Mouse (Mus musculus): ENCODE measurements around the gene Exph5.

Gene Exph5

DNA sequence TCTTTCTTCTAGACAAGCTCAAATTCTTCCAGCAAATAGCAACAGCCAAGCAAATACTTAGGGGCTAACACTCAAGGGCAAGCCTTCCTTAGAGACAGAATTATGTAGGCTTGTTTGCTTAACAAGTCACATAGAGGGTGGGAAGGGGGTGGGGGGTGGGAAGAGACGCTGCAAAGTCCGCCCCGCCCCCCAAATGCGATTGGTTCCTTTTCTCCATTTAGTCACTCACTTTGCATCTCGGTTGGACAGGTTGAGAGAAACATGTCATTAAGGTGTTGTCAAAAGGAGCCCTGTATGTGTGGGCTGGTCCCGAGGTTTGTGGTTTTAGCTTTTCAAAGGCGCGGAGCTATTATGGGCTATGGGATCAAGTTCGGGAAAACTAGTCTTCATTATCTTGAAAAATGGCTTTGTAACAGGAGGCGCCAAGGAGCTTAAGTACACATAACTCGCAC lies at the start of gene Exph5:
Exph5 (plus strand) TSS at position 402 of the 452 bp plus-strand sequence.
- DNase-seq: peak; percentile 73 to 77

DNA sequence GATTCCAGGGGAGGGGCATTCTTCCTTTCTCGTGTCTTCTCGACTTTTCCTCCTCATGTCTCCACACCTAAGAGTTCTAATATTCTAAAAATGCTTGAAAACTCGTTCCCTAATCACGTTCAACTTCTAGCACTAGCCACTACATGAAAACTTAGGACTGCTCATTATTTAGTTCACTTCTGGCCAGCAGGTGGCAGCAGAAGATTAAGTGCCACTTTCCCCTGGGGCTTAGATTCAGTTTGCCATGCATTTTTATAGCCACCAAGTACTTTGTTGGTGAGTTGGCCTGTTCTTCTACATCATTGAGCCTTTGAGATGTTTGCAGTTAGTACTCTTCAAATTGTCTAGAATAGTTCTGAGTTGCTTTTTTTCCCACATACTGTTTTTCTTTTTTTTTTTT lies 47.1 kb upstream of the Exph5 start:
- DNase-seq: peak; percentile 78 to 85

DNA sequence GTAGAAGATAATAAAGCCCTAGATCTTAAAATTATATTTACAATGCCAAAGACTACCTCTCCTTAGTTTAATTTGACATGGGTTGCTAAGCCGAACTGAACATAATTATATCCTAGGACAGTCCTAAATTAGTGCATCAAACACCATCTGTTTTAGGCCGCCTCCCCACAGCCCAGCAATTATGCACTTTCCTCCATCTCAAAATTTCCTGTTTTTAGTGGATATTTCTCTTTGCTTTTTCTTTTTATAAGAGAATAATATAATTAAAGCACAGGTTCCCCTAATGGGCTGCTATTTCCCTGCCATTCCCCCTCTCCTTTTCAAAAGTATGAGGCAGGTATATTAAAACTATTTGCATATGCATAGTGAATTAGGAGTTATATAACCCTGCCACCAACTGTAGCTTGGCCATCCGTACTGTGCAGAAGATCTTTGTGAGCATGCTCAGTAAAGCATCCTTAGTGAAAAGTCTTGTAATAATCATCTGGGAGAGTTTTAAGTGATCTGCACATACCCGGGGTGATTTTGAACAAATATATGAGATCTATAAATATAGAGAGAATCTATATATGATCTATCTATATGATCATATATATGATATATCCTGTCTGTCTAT lies 44.7 kb upstream of the Exph5 start:
- DNase-seq: peak in 1 of 2 experiments; percentile 6

DNA sequence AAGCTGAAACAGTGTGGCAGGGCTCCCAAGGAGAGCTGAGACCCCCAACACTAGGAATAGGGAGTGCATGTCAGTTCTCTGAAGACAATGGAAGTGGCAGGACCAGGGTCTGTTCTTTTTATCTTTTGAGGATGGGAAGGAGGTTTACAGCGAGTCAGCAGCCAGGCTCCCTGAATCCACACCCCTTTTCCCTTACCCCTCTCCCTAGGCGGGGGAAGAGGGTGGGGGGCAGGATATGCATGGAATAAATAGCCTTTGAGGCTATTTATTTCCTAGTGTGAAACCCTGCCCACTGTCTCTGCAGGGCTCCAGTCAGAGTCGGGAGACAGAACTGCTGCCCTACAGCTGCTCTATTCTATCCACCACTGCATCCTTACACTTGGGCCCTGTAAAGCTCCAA lies 43.7 kb upstream of the Exph5 start:
- DNase-seq: no peak

DNA sequence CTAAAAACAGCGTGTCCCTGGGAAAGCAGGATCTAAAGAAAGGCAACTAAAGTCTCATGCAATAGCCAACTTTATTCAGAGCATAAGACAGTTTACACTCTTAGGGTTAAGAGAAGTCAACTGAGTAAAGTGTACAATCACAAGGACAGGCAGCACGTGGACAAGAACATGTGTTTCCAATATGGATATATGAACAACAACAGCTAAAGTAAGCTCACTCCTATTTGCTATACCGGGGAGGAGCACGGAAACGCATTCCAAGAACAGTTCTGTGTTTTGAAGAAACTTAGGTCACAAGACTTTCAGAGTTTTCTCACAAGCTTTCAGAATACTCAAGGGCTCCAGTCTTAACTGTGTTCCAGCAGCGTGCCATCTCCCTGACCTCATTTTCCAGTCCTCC lies 43.3 kb upstream of the Exph5 start:
- DNase-seq: no peak

DNA sequence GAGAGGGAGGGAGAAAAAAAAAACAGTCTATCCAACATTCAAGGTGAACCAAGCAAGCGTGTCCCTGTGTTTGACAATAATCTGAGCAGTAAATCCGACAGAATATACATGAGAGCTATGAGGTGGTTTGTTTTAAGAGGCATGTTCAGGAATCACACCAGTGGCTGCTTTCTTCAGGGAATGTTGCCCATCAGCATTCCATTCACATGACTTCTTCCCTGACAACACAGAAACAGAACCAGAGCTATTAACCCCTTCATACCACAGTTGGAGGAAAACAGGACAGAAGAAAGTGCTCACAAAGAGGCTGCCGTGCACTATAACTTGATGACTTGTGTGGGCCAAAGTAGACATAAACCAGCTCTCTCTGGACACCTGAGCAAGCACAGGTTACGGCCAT lies 37.1 kb upstream of the Exph5 start:
- no peak for DNase-seq

DNA sequence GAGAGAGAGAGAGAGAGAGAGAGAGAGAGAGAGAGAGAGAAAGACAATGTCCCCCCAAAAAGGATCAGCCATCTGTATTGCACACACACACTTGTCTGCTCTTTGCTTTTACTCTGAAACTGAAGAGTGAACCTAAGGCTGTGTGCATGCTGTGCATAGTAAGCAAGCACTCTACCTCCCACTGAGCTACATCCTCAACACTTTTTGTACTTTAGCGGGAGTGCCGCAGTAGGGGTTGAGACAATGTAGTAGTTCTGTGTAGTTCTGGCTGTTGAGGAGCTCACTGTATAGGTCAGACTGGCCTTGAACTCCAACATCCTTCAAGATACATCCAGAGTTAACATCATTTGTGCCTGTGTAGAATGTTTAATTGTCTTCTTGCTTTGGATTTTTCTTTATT lies 35.9 kb upstream of the Exph5 start:
- DNase-seq: no peak

DNA sequence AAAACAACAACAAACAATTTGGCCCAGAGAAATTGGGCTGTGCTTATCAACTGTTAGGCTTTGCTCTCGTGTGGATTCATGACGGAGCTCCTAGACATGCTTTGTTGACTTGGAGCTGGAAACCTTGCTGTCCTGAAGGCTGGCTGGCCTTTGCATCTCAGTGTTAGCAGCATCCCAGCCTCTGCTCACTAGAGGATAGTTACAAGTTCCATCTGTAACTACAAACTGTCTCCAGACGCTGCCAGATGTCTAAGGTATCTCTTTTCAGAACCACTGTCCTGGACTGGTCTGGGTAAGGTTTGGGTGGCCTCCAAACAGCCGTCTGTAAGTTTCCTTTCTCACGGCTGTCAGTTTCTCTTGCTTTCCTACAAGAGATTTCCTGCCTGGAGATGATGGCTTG lies 33.4 kb upstream of the Exph5 start:
- no peak for DNase-seq

DNA sequence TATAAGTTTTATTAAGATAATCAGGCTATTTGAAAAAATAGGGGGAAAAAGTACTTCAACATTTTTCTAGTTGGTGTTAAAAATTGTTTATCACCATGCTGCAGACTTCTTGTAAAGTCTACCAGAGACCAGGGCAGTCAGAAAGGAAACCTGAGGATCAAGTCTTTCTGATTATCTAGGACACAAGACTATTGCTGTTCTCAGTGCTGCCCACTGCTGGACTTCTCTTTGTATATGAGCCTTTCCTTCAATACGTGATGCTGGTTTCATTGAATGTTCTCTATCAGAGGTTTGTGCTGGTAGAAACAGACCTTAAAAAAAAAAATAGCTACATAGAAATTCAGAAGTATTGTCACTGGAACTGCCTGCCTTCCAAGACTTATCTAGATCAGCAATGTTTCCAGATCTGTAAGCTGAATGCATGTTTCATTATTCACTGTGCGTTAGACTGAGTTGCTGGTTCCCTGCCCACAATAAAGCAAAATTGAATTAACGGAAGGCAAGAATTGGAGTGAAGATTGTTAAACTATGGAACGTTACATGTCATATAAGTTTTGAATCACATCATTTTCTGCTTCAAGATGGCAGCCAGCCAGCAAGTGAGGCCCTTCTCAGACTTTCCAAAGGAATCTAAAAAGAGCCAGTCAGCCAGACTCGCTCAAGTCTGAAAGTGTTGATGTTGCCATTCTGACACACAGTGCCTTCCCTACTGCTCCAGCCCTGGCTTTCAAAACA lies 32.6 kb upstream of the Exph5 start:
- peak; percentile 41 to 57 for DNase-seq

DNA sequence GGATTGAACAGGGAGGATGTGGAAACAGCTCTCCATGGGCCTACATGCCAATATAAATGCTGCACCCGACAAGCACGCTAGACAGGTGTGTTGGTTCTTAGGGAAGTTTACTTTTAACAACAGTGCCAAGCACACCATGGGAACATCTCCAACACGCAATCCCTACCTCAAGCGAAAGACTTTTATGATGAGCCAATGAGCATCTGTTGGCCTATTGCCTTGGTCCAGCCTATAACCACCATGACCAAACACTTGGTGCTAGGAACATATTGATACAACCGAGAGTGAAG lies 32.1 kb upstream of the Exph5 start:
- DNase-seq: no peak

DNA sequence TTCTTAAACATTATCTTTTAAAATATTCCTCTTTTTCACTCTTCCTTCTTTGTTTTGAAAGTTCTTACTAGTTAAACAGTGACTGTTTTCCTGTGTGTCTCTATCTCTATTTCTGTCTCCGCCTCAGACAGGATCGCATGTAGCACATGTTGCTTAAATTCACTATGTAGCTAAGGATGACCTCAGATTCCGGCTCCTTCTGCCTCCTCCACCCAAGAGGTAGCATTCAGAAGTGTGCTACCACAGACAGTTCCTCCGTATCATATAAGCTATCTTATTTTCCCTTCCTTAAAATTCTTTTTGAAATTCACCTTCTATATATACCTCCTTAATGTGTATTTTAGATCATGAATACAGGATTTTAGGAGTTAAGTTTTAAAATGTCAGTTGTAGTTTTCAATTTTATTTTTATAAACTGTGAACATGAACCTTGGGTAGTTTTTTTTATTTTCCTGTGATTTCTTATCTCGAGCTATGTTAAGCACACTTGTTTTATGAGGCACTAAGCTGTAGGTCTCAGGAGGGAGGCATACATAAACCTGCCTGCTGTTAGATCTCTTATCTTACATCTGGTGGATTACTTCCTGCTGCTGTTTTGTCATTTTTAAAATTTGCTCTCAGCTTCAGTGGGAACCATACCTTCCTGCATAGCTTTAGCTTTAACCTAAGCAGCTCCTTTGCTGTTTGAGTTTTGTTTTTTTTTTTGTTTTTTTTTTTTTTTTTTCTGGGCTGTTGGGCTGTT lies 30.0 kb upstream of the Exph5 start:
- no peak for DNase-seq

DNA sequence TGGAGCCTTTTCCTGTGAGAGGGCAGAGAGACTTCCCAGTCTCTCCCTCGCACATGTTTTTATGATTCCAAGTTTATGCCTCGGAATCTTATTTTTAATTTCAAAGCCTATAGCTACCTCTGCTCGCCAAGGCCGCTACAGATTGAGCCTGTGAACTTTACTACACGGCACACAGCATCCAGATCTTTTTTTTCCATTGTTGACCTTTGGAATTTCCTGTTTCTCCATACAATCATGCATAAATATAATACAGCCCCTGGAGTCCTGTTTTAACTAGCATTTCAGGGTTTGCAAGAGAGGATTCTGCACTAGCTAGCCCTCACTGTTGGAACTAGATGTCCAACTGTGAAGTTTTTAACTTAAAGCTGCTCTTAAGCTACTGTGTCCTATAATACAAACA lies 29.3 kb upstream of the Exph5 start:
- DNase-seq: no peak

DNA sequence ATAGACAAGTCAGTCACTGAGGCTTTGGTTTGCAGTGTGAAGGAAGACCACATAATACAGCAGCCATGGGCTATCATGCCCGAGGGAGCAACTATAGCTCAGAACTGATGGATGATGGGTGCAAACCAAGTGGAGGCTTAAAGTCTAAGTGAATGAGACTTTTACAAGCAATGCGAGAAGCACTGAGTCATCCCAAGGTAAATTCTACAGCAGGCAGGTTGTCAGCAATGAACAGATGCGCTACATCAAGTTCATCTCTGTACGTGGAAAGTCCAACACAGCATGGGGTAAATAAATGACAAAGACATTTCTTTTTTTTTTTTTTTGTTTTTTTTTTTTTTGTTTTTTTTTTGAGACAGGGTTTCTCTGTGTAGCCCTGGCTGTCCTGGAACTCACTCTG lies 28.8 kb upstream of the Exph5 start:
- DNase-seq: no peak

DNA sequence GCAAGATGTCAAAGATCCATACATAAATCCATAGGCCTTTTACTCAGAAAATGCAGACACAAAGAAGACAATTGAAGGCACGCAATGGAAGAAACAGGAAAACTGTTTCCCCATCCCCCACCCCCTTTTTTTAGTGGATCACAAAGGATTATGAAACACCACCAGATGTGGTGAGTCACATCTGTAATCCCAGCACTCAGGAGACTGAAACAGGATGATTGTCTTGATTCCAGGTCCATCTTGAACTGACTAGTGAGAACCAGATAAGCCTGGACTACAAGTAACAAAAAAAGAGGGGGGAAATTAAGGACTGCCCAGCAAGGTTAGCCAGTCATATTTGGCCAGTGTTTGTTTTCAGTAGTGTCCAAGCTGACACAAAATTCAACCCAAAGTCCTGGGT lies 25.1 kb upstream of the Exph5 start:
- no peak for DNase-seq

DNA sequence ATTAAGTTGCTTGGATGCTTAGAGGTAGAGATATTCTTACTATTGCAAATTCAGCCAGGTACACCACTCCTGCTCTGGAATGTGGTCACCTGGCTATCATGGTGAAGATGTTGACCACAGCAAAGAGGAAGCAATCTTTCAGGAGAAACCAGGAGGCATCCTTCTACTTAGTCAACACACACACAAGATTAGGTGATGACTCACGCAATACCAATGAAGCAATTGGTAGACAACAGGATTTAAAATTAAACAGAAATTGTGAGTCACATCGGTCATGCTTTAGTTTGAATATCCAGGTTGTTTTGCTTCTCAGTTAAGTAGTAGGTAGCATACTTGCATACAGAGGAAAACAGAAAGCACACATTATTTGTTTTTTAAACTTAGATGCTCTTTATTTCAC lies 22.5 kb upstream of the Exph5 start:
- no peak for DNase-seq

DNA sequence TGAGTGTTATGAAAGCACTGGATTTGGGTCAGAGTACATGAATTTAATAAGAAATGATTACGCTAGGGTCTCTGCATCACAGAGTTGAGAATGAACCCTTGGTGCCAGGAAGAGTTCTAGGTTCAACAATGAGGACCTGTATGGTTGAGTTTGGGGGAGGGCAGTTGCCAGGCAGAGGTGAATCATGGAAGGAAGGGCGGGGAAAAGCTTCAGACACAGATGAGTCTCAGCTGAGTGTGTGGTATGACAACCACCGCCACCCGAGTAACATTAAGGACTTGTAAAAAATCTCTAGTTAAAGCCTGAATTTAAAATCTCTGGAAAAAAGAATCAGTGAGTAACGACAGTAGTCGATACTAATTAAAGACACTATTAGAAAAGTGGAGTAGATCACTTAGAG lies 14.7 kb upstream of the Exph5 start:
- no peak for DNase-seq

DNA sequence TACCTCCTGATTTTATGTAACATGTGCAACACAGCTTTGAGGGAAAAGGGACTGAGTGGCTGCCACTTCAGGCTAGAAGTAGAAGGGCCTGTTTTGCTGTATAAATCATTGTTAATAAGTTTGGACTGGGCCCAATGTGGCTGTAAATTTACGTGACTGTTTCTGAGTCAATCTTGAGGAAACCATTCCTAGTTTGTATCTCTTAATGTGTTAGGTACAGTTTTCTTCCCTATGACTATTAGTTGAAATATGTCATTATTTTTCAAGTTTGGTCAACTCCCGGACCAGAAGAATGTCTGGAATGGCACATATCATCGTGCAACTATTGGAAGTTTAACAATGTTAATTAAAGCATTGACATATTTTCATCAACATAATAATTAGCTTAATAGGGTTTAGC lies 11.5 kb upstream of the Exph5 start:
- DNase-seq: no peak

DNA sequence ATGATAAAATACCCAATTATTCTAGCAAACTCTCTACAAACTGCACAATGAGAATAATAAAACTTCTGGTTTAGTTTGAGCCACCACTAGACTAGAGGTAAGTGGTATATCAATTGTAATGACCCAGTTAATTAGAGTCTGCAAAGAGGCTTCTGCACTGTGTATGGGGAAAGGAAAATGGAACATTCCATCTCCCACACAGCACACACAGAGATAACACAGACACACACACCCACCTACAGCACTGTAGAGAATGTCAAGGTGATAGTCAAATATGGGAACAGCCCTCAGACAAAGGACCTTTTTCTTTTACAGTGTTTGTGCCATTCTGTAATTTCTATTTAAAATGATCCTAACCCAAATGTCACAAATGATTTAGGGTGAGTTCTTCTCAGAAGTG lies 8.6 kb upstream of the Exph5 start:
- no peak for DNase-seq

DNA sequence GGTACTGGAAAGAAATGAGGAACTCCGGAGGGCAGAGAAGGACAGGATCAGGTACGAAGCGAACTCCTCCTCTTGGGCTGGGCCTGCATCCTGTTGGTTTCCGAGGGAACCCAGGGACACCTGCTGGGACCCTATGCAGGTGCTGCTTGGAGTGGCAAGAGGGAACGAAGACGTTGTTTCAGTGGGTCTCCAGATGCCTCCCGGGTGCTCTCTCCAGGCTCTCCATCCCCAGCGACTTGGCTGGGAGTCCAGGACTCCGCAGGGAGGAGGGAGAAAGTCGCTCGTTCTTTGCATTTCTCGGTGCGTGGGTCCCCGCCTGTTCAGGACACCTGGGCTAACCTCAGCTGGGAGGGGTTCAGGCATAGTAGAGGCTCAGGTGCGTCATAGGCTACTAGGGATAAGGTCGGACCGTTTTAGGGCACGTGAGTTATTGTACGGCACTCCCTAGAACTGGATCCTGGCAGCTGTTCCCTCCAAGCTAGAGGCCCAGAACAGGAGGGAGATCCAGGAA lies 386 bp downstream of the Exph5 start:
- peak; percentile 39 to 45 for DNase-seq

DNA sequence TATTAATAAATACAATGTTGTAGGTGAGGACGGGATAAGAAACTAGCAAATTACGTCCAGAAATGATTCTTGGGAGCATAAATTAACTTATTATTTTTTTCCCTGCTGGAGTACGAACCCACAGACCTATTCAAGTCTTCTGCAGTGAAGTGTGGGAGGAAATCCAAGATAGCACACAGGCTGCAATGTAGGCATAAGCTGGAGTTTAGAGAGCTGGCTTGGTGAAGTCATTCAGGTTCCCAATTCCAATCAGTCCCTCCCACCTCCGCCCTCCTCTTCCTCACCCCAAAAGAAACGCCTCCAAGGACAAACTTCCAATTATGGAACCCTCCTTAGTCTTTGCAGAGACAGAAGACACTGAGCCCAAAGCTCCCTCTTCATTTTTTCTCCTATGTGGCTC lies 945 bp downstream of the Exph5 start:
- DNase-seq: no peak

DNA sequence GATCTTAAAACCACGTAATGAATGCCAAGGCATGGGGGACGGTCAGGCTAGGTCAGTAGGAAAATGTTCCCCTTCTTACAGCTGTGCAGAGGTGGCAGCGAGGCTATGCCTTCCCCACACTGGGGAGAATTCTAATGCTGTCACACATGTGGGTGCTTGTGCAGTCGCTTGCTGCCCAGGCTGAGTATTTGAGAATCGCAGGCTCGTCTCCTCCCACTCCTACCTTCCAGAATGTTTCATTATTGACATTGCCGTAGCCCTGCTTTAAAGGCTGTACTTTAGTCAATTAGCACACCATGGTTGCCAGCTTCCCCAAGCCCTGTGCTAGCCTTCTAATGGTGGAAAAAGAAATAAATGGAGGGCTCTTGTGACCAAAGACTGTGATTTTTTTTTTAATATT lies 6.4 kb downstream of the Exph5 start:
- DNase-seq: no peak

DNA sequence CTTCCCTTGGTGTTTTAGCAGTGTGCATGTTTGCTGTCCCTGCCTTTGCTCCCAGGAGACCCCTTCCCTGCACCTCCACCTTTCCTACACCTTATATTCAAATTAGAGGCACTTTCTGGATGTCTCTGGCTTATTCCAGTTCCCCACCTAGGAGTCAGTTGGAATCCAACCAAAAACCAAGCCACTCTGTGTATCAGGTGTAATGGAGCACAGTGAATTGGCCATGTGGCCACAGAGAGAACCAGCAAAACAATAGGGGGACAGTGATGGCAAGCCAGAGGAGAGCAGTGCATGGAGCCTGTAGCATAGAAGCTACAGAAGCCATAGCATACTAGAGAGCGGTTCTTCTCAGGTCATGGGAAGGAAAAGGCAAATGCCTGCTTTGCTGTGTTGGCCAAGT lies 11.5 kb downstream of the Exph5 start:
- DNase-seq: no peak

DNA sequence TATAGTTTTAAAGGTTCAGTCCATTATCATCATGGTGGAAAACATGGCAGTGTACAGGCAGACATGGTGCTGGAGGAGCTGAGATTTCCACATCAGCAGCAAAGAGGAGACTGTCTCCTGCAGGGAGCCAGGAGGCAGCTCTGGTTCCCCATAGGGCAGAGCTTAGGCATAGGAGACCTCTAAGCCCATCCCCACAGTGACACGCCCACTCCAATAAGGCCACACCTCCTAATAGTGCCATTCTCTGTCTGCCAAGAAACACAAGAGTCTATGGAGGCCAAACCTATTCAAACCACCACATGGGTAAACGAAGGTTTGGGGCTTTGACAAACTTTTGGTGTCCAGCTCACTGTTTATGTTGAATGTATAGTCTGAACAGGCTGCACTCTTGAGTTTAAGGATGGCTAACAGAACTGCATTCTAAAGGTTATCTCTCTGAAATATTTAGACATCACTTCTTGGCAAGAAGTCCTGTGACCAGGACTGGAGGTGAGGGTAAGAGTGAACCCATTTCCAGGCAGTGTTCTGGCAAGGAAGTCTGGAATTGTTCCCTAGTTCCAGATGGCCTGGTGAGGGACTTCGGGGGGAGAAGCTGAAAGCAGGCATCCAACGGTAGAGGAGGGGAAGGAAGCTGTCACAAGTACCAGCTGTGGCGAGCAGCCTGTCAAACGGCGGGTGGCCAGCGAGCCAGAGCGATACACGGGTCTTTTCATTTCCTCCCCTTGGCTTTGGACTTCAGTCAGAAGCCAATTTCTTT lies 19.6 kb downstream of the Exph5 start:
- DNase-seq: peak; percentile 92 to 95

All from cerebellum, postnatal 36 days (tissue).